Mouse (Mus musculus): ENCODE results near the gene Gatc.
"Not testable (repeated sequence)": the region's sequence is repeated elsewhere in the genome, so short reads cannot be mapped to it uniquely, and the experiment has no call there.

Gene Gatc

DNA sequence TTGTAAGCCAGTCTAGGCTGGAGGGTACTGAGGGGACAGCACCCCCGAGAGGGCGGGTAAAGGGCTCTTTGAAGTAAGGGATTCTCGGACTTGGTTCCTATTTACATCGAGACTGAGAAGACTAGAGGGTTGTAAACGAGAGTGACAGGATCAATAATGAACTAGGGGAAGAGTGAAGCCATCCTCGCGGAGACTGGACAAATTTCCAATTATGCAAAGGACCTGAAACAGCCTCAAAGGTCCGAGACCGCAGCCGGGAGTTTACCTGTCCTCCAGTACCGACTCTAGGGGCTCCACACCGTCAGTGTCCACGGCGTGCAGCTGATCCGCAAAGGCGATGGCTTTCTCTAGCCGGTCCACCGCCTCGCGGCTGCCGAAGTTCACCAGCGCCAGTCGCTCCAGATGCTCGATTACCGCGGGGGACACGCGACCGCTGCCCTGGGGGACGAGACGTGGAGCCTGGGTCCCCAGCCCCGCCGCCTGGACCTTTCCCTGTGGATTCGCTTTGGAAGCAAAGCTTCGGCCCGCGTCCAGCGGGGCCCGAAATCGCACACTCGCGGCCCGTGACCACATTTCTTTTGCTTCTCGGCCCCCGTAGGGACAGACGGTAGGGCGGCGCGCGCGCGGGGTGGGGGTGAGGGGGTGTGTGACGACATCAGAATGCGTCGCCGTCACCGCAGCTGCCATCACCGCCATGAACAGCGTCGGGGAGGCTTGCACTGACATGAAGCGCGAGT lies at the start of gene Gatc, which contains the start of gene Triap1:
Gatc (minus strand) TSS at position 602 of the 737 bp plus-strand sequence.
Triap1 (plus strand) TSS at position 649 of the 737 bp plus-strand sequence.
- peak; percentile 86 for DNase-seq (ENCODE audit: low spot score)

DNA sequence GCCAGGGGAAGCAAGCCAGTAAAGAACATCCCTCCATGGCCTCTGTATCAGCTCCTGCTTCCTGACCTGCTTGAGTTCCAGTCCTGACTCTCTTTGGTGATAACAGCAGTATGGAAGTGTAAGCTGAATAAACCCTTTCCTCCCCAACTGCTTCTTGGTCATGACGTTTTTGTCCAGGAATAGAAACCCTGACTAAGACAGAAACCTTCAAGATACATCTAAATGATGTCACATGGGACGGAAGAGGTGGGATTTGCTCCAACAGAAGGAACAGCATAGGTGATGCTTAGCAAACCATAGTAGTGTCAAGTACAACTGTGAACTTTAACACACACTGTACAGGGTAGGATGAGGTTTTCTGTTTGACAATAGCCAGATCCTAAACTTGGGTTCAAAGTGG lies 37.9 kb upstream of the Gatc start:
- DNase-seq (ENCODE audit: low spot score): not testable (repeated sequence)

DNA sequence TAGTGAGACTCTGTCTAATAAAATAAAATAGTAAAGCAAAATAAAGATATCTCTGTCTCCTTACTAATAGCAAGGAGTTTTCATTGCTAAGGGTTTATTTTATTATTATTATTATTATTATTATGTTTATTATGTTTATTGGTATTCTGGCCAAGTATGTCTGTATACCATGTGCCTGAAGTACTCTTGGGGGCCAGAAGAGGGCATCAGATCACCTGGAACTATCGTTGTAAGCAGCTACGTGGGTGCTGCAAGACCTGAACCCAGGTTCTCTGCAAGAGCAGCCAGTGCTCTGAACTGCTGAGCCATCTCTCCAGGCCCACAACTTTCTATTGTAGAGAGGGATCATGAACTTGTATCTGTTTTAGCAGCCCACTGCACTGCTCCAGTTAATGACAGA lies 34.5 kb upstream of the Gatc start:
- no peak for DNase-seq (ENCODE audit: low spot score)

DNA sequence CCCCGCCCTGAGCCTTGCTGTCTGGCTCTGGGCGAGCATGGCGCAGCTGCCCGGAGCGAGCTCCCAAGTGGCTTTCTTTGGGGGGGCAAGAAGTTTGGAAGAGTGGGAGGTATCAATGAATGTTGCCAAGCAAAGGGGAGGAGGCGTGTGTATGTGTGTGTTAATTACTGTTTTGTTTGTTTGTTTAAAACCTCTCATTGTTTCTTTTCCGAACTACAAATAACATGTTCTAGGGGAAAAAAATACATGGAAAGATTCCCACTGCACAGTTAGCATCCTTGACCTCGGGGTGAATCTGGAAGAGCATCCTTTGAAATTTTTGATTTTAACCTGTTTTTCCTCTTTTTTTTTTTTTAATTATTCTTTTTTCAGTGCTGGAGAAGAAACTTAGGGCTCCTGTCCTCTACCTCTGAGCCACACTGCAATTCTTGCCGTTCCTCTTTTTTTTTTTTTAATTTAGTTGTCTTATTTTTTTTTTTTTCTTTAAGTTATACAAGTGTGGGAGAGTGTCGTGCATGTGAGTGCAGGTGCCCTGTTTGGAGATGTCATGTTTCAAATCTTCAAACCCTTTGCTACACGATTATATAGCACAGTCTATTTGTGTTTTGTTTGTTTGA lies 33.3 kb upstream of the Gatc start:
- DNase-seq (ENCODE audit: low spot score): no peak

DNA sequence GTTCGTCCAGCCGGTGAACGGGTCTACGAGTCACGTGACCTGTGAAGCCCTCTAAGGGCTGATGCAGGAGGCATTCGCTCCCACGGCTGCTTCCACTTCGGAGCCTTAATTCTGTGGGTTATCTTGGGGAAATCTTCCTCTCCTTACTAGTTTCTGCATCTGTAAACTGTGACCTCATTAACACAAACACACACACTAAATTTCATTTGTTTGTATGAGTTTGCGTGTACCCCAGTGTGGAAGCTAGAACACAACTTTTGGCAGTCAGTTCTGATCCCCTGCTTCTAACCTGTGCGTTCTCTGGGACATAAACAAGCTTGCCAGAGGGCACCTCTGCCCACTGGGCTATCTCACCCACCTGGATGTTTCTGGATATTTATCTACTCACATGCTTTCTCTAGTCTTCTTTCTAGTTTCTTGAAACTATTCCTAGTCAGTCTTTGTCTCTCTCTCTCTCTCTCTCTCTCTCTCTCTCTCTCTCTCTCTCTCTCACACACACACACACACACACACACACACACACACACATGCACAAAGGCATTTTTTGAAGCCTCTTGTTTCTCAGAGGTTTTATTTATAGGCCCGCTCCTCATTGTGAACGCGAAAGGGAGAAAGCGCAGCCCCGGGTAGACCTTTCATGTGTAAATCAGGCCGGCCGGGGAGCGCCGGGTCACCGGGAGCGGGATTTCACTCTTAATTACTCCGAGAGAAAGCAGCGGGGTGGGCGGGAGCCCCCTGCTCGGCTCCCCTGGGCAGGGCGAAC lies 32.6 kb upstream of the Gatc start:
- DNase-seq (ENCODE audit: low spot score): no peak

DNA sequence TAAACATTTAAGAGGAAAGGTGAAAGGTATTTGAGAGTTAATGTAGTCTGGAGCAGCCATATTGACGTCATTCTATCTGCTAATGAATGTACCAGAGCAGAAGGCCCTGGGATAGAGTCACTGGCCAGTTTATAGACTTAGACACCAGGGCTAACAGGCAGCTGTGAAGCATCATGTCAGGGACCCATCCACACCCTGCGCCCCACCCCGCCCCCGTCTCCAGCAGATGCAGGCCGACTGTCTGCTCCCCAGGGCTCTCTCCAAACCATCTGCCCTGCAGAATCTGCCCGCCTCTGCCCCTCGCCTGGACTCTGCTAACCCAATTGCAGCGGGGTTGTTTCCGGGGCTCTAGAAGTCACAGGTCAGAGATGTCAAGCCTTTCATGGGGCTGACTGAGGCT lies 30.8 kb upstream of the Gatc start:
- no peak for DNase-seq (ENCODE audit: low spot score)

DNA sequence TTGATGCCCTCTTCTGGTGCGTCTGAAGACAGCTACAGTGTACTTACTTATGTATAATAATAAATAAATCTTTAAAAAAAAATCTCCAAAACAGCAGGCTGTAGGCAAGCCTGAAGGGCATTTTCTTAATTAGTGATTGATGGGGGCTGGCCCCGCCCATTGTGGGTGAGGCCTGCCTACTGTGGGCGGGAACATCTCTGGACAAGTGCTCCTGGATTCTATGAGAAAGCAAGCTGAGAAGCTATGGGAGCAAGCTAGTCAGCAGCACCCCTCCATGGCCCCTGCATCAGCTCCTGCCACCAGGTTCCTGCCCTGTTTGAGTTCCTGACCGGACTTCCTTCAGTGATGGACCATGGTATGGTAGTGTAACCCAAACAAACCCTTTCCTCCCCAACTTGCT lies 23.8 kb upstream of the Gatc start:
- DNase-seq (ENCODE audit: low spot score): no peak

DNA sequence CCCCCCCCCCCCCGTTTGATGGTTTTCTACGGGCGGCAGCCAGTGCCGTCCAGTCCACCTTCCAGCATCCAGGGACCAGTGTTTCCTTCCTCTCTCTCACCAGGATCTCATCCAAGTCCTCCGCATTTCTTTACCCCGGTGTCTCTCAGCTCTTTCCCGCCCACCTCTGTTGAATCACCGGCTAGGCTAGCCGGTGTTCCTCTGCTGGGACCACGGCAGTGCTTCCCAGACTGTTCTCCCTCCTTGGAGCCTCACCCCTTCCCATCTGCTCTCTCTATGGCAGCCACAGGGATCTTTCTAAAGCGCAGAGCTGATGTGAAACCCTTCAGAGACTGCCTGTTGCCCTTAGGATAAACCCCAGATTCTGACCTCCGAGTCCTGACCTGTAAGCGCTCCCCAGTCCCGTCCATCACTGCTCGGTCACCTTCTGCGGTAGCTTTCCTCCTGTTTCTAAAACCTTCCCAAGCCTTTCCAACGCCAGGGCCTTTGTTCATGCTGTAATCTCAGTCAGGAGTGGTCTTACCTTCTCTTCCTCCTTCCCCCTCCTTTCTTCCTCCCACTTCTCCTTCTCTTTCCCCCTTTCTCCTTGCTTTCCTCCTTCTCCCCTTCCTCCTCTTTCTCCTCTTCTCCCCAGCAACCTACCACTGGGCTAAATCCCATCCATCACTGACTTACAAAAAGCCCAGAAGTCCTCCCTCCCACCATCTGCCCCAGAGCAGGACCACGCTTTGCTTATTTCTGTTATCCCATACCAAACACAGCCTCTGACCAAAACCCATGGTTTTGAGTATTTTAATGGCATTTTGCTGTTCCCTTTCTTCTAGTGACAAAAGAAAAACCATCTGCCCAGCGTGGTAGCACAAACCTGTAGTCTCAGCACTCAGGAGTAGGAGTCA lies 22.1 kb upstream of the Gatc start:
- DNase-seq (ENCODE audit: low spot score): no peak

DNA sequence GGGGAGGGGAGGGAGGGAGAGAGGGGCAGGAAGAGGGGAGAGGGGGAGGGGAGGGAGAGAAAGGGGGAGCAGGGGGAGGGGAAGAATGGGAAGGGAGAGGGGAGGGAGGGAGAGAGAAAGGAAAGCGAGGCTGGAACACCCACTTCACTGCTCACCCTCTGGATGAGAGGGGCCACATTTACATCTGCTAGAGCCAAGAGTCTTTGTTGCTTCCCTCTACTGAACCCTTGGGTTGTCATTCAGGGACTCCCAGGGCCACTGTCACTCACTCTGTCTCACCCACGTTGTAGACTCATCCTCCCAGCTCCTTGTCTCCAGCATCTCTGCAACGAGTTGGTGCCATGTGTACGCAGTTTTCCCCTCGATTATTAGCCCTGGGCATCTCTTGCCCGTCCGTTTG lies 21.2 kb upstream of the Gatc start:
- no peak for DNase-seq (ENCODE audit: low spot score)

DNA sequence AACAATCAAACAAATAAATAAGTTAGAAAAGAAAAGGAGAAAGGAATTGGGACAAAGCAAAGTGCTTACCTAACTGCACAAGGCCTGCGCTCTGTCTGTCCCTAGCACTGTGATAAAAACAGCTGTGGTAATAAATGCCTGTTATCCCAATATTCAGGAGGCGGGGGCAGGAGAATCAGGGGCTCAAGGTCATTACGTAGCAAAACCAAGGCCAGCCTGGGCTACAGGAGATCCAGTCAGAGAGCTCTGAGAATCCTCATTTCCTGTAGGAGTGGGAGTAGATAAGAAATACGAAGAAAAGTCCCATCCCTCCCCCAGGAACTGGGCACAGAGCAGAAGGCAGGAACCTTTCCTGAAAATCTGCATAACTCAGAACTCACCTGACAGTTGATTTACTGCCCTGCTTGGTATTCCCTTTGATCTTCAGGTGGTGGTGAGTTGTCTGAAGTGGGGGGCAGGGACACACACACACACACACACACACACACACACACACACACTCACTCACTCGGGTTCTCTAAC lies 18.9 kb upstream of the Gatc start:
- no peak for DNase-seq (ENCODE audit: low spot score)

DNA sequence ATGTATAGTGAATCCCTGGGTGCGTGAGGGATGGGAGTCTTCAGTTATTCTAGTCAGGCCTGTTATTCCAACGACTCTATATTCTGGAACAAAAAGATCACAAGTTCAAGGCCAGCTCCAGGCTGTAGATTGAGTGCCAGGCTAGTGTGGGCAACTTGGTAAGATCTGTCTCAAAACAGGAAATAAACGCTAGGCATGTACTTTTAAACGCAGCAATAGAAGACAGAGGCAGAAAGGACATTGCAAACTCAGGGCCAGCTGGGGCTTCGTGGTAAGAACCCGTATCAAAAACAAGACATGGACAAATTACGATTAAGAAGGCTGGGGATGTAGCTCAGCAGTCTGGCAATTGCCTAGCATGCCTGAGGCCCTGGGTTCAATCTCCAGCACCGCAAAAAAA lies 18.5 kb upstream of the Gatc start:
- no peak for DNase-seq (ENCODE audit: low spot score)

DNA sequence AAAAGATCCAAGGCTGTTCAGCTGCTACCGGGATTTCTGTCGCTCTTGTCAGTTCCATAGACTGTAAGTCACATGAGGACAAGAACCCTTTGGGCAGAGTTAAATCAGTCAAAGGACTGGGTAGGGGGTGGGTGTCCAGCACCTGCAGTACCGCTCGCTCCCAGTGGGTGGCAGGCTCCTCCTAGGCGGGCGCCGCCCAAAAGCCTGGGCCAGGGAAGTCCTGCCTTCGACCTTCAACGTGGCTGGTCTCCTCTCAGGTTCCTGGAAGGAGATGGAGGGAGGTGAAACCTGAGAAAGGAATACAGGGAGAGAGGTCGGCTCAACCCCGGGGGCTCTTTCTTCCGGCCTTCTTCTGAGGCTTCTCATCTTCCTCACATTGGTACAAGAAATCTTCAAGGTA lies 17.9 kb upstream of the Gatc start:
- peak; percentile 69 for DNase-seq (ENCODE audit: low spot score)

DNA sequence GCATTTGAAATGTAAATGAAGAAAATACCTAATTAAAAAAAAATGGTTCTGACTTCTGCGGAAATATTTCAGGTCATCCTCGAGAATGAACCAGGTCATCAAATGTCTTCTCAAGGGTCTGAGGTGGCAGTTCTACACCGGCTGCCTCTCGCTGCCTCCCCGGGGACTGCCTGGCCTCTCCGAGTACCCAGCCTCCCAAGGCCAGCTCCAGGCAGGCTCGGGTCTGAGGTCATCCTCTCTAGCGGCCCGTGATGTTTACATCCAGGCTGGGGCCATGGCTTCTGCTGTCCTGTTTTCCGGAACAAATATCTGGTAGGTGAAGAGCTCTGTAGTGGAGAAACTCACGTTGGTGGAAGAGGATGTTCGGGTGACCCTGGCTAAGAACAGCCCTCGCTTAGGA lies 14.1 kb upstream of the Gatc start:
- DNase-seq (ENCODE audit: low spot score): no peak

DNA sequence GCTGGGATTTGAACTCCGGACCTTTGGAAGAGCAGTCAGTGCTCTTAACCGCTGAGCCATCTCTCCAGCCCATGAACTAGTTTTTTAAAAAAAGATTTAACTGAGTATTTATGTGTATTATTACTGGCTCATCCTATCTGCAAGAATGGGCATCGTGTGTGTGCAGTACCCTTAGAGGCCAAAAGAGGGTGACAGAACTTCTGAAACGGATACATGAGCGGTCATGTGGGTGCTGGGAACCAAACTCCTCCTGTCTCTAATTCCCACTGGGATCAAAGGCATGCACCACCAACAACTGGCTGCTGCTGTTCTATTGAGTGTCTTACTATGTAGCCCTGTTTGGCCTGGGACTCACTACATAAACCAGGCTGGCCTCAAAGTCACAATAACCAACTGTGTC lies 10.4 kb upstream of the Gatc start:
- no peak for DNase-seq (ENCODE audit: low spot score)

DNA sequence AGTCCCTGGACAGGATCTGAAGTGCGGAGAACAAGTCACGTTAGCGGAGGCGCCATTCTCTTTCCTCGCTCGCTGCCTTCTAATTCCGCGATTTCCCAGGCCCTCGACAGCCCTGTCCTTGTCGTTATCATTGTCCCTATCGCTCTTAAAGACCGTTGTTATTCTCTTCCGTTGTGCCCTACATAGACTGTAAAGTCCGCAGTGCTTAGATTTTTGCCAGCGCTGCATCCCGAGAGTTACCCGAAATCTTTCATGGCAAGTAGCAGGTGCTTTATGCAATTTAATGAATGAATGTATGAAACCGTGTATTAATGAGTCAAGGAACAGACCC lies 8.2 kb upstream of the Gatc start:
- DNase-seq (ENCODE audit: low spot score): no peak

DNA sequence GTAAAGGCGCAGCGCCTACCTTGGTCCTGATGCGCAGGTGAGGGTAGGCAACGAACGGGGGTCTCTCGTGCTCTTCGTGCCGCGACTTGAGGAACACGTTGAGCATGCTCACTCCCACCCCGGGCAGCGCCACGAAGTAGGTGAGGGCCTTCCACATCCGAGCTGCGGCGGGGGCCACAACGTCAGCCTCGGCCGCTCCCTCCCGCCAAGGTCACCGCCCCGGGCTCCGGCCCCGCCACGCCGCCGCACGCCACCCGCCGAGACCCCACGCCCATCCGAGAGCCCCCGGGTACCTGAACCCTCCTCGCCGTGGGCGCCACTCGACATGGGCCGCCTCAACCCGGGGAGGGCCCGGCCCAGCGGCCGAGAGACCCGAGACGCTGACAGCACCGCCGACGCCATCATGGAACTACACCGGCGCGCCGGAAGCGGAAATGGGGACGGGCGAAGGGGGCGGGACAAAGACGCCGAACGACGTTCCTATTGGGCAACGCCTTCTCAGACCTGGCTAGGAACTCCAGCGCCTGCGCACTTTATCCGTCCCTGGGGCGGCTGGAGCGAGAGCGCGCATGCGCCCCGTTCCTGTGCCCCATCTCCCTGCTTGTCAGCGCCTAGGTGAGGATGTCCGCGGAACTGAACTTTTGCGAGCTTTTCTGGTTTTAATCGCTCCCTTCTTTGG lies 7.7 kb upstream of the Gatc start, which contains the start of gene Cox6a1:
Cox6a1 (minus strand) TSS at position 436 of the 679 bp plus-strand sequence.
- peak; percentile 96 for DNase-seq (ENCODE audit: low spot score)

DNA sequence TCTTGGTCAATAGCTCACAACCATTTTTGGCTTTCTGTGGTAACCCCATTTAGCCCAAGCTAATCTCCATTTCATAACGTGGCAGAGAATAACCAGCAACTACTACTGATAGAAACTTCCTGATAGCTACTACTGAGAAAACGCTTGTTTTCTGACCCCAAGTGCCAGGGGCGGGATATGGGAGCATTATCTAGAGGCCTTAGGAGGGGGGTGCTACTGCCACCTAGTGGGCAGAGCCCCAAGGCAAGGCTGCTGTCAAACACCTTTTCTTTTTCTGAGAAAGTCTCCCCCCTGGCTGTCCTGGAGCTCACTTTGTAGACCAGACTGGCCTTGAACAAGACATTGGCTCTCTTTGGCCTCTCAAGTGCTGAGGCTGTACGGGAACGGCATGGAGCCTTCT lies 6.6 kb upstream of the Gatc start:
- peak; percentile 81 for DNase-seq (ENCODE audit: low spot score)

DNA sequence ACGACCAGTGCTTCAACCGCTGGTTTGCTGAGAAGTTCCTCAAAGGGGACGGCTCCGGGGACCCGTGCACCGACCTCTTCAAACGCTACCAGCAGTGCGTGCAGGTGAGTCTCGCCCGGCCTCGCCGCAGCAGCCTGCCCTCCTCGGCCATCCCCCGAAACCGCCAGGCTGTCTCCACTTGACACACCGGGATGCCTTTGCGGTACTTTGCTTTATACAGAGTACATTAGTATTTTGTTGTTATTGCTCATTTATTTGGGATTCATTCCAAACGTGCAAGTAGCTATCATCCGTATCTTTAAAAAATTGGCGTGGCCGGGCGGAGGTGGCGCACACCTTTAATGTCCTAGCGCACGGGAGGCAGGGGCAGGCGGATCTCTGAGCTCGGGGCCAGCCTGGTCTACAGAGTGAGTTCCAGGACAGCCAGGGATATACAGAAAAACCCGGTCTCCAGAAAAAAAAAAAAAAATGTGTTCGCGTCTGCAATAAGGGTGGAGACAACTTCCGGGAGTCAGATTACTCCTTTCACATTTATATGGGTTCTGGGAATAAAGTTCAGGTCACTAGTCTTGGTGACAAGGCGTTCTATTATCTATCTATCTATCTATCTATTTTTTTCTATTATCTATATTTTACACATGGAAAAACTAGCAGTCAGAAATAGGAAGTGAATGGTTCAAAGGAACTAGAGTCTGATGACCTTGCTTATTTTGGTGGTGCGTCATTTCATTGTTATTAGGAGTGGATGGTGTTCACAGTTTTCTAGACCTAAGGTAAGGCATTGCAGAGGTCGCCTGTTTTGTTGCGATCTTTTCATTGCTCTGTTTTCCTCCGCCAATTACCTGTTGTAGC lies 562 bp upstream of the Gatc start:
- DNase-seq (ENCODE audit: low spot score): no peak

DNA sequence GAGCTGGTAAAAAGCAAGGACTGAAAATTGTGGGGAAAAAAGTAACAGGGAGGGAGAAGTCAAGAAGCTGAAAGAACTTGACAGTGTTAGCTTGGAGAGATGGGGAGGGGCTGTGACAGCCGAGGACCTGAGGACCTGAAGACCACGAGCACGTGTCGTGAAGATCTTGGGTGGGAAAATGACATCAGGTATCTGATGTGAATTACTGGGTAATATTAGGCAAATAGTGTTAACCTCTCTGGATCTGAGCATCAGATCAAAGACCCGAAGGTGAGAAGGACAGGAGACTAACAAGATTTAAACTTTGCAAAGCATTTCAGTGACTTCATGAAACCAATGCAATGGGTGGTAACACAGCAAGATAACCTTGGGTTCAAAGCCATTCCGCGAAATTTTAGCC lies 971 bp downstream of the Gatc start:
- DNase-seq (ENCODE audit: low spot score): no peak

DNA sequence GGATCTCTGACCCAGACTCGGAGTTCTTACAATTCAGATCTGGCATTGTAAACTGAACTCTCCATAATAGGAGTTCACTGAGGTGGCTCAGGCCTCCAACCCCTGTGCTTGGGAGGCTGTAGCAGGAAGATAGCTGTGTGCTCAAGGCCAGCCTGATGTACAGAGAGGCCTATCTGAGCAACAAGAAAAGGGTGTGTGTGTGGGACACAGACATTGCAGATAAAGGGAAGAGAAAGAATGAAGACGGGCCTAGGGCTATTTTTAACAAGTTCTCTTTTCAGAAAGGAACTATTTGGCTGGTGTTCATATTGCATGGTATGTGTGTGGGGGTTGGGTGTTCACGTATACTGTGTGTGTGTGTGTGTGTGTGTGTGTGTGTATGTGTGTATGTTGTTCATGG lies 7.4 kb downstream of the Gatc start:
- no peak for DNase-seq (ENCODE audit: low spot score)

All from spleen, adult 12 weeks (tissue).